Mouse (Mus musculus): ENCODE measurements at regions not wholly inside any gene's neighbourhood (a gene's known extent, or its start where the extent isn't known, plus 50 kb on each side); places are given as distances from the start of the nearest gene placed in this dataset.
"Not testable (repeated sequence)": the region's sequence is repeated elsewhere in the genome, so short reads cannot be mapped to it uniquely, and the experiment has no call there.

- ChIA-PET POLR2A (interaction anchor here in 1 of 4 experiments (0.7 kb wide), 1 partner anchor 338 kb away, joined by 6 read pairs; no protein-coding TSS in a partner anchor), CTCF (no interaction called here)
Observed at GRCm38 (mm10) chr3:49382290-49382689, 374.8 kb downstream of the Pcdh18 start.

GRCm38 (mm10) chr3:49377571-49377970 is 379.6 kb downstream of the Pcdh18 start:
- POLR2A ChIA-PET, CTCF ChIA-PET: not testable (repeated sequence)

Data from embryonic stem cell, embryonic (primary cell).